Mouse (Mus musculus) lung, postnatal 36 days (tissue): ENCODE measurements around the gene Tppp3.

Experiments
- DNase-seq: peaks from one replicate; pipeline ENCODE4 v3.0.0; 2022; ENCODE audit warnings: mixed read lengths

Gene Tppp3

GRCm38 (mm10) chr8:105426878-105427277 lies 44.4 kb downstream of the Tppp3 start:
- peak; percentile 36 for DNase-seq

- DNase-seq = no peak
These were observed 49.3 kb downstream of the Tppp3 start for GRCm38 (mm10) chr8:105422006-105422405.

- no peak for DNase-seq
These were observed 51.5 kb downstream of the Tppp3 start for GRCm38 (mm10) chr8:105419800-105420199.

GRCm38 (mm10) chr8:105418992-105419391 lies 52.3 kb downstream of the Tppp3 start:
- peak; percentile 32 for DNase-seq
